Mouse (Mus musculus) urinary bladder, postnatal 10 days (tissue): ENCODE results near the gene Peli2.
"Not testable (repeated sequence)": the region's sequence is repeated elsewhere in the genome, so short reads cannot be mapped to it uniquely, and the experiment has no call there.

Source experiments
- DNase-seq: peaks from one replicate; pipeline ENCODE4 v3.0.0; 2022; ENCODE audit warnings: low spot score

The Peli2 gene

GRCm38 (mm10) chr14:48120752-48121528 lies at the start of gene Peli2:
TSS of gene Peli2 (plus strand) at chr14:48120823.
- DNase-seq: no peak

- DNase-seq: no peak
Measured at GRCm38 (mm10) chr14:48072104-48072503, 48.5 kb upstream of the Peli2 start.

- DNase-seq: no peak
Measured at GRCm38 (mm10) chr14:48073247-48074161, 47.1 kb upstream of the Peli2 start.

GRCm38 (mm10) chr14:48079574-48079973 lies 41.0 kb upstream of the Peli2 start:
- DNase-seq: not testable (repeated sequence)

GRCm38 (mm10) chr14:48083836-48084812 lies 36.5 kb upstream of the Peli2 start:
- DNase-seq: no peak

GRCm38 (mm10) chr14:48086682-48087297 lies 33.8 kb upstream of the Peli2 start:
- DNase-seq: no peak

GRCm38 (mm10) chr14:48087298-48087830 lies 33.3 kb upstream of the Peli2 start:
- no peak for DNase-seq

- DNase-seq: no peak
Measured at GRCm38 (mm10) chr14:48090465-48090864, 30.2 kb upstream of the Peli2 start.

- no peak for DNase-seq
Measured at GRCm38 (mm10) chr14:48091160-48091559, 29.5 kb upstream of the Peli2 start.

- DNase-seq: no peak
Measured at GRCm38 (mm10) chr14:48098253-48098652, 22.4 kb upstream of the Peli2 start.

- no peak for DNase-seq
Measured at GRCm38 (mm10) chr14:48099354-48099753, 21.3 kb upstream of the Peli2 start.

- no peak for DNase-seq
Measured at GRCm38 (mm10) chr14:48106453-48106852, 14.2 kb upstream of the Peli2 start.

- no peak for DNase-seq
Measured at GRCm38 (mm10) chr14:48117986-48118385, 2.6 kb upstream of the Peli2 start.

- DNase-seq: no peak
Measured at GRCm38 (mm10) chr14:48119012-48119647, 1.5 kb upstream of the Peli2 start.

- DNase-seq: no peak
Measured at GRCm38 (mm10) chr14:48119648-48120270, 864 bp upstream of the Peli2 start.

- DNase-seq: no peak
Measured at GRCm38 (mm10) chr14:48120443-48120751, 226 bp upstream of the Peli2 start.

GRCm38 (mm10) chr14:48121529-48122517 lies 1.2 kb downstream of the Peli2 start:
- no peak for DNase-seq

GRCm38 (mm10) chr14:48124011-48124410 lies 3.4 kb downstream of the Peli2 start:
- DNase-seq: no peak

- DNase-seq: no peak
Measured at GRCm38 (mm10) chr14:48124816-48125215, 4.2 kb downstream of the Peli2 start.
